Mouse (Mus musculus) heart, adult 2 months (tissue): ENCODE measurements at regions not wholly inside any gene's neighbourhood (a gene's known extent, or its start where the extent isn't known, plus 50 kb on each side); places are given as distances from the start of the nearest gene placed in this dataset.

Experiments used
- DNase-seq, 2 experiments: peaks; one replicate each; pipeline ENCODE4 v3.0.0; 2021
- H3K27ac ChIP-seq: fragments of 200-600 bp; 2 replicates; pipeline ENCODE4 v1.8.1; 2022
- H3K27me3 ChIP-seq: fragments of 200-500 bp; 2 replicates; pipeline ENCODE4 v1.6.1; 2012; ENCODE audit warnings: mild to moderate bottlenecking, low read length, inconsistent platforms, mixed read lengths; ENCODE audit not compliant: control insufficient read depth, insufficient read depth
- H3K36me3 ChIP-seq: fragments of 200-500 bp; 2 replicates; pipeline ENCODE4 v1.6.1; 2012; ENCODE audit warnings: low read length, inconsistent platforms; ENCODE audit not compliant: control insufficient read depth, insufficient read depth
- H3K4me1 ChIP-seq: fragments of 200-500 bp; 2 replicates; pipeline ENCODE4 v1.6.1; 2011; ENCODE audit warnings: low read length; ENCODE audit not compliant: control insufficient read depth, insufficient read depth
- H3K4me3 ChIP-seq: fragments of 200-600 bp; 2 replicates; pipeline ENCODE4 v1.8.1; 2022
- H3K79me2 ChIP-seq: fragments of 200-500 bp; replicated peaks from 2 replicates; pipeline ENCODE4 v1.6.1; 2012; ENCODE audit warnings: mild to moderate bottlenecking, inconsistent platforms, low read length, moderate library complexity, mixed read lengths; ENCODE audit not compliant: control insufficient read depth, insufficient read depth
- H3K9ac ChIP-seq: fragments of 200-500 bp; 2 replicates; pipeline ENCODE4 v1.6.1; 2012; ENCODE audit warnings: low read depth, mild to moderate bottlenecking, control low read depth, inconsistent platforms, low read length, mixed read lengths
- CTCF ChIP-seq: fragments of 200-600 bp; IDR thresholded peaks from 2 replicates; pipeline ENCODE4 v1.8.1; 2022; ENCODE audit warnings: antibody characterized with exemption, mild to moderate bottlenecking, moderate library complexity
- EP300 ChIP-seq: fragments of 200-500 bp; IDR thresholded peaks from 2 replicates; pipeline ENCODE4 v1.6.1; 2011; ENCODE audit warnings: low read depth, low read length, control low read depth; ENCODE audit not compliant: insufficient read depth
- POLR2A ChIP-seq: fragments of 200-500 bp; IDR thresholded peaks from 2 replicates; pipeline ENCODE4 v1.6.1; 2011; ENCODE audit warnings: mild to moderate bottlenecking, low read depth, low read length, control low read depth; ENCODE audit not compliant: insufficient read depth
- WGBS: fragments of 180-500 bp; shearing (Covaris S2); methylation state at CpG from one replicate; pipeline ENCODE4 v1.1.7; 2018; 5-methylcytosine and 5-hydroxymethylcytosine counted together
- intact Hi-C: fragments of 180-260 bp; cut with DNase I; formaldehyde crosslinking; loops from one replicate; pipeline ENCODE4 v1.15.1; 2025

DNA sequence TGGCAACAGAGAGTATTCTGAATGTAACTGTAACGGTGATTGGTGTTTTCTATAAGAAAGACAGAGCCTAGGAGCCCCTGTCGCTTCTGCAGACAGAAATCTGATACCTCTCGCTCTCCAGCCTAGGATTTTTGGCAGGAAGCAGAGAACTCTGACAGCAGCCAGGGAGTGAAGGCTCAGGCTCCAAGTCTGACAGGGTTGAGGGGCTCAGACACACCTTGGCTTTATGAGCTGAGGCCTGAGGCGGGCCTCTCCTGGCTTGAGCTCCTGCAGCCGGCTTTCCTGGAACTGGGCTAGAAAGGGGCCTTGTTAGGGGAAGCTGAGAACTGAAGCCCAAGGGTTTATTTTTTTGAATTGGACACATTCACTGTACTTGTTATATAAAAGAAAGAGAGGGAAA is 57.7 kb upstream of the Boc start:
- Histone ChIP-seq H3K9ac (no peak overlapping the region), H3K4me1 (peaks cover 4% of the 10 kb centered on the region), H3K79me2 (no peaks in the 10 kb centered on the region), H3K27ac (no peak overlapping the region), H3K27me3 (no peaks in the 10 kb centered on the region), H3K4me3 (no peak overlapping the region), H3K36me3 (no peaks in the 10 kb centered on the region)
- TF ChIP-seq POLR2A (no peak), CTCF (no peak), EP300 (no peak)
- 21% methylated on average over 5 of the region's 5 CpGs for WGBS
- no peak for DNase-seq
- intact Hi-C loops: no loop called here

DNA sequence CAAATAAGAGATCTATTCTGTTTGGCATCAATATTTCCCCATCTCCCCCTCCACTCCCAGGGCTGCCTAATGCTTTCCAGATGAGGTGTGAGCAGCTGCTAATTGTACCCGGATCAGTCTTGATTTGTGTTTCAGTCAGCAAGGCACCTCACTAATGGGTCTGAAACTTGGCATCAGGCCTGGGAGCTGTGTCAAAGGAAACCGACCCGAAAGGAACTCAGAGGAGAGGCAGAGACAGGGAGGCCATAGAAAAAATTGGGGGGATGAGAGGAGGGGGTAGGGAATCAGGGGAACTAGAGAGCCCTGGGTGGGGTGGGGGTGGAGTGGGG is 57.1 kb upstream of the Boc start:
- Histone ChIP-seq H3K27ac (no peak overlapping the region), H3K36me3 (no peaks in the 10 kb centered on the region)

DNA sequence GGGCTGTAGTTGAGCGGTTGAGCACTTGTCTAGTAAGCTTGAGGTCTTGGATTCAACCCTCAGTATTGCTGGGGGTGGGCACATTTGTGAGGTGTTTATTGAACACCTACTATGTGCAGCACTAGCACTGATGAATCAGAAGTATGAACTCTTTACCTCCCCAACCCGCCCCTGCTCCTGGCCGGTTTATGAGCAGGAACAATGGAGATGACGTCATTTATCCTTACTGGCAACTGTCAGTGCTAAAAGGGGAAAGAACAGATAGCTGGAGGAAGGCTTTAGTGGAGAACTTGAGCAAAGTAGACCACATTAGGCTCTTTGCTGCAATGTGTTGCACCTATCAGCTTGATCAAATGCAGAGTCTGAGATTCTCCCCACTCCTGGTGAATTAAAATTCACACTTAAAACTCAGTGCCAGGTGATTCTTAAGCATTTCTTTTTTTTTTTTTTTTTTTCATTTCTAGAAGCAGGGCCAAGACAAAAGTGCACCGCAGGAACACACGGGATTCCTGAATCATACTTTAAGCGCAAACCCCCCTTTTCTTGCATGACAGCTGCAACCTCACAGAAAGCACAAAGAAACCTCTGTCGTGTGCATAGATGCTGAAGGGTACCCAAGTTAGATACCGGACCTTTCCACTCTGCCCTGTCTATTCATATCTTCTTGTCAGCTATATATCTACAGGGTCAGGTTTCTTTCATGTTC is 56.6 kb upstream of the Boc start:
- DNase-seq: no peak
- Histone ChIP-seq H3K4me3 (no peak overlapping the region), H3K36me3 (no peaks in the 10 kb centered on the region), H3K27ac (no peak overlapping the region), H3K79me2 (no peaks in the 10 kb centered on the region), H3K27me3 (no peaks in the 10 kb centered on the region), H3K9ac (no peak overlapping the region), H3K4me1 (peaks cover 3% of the 10 kb centered on the region)
- intact Hi-C loops: no loop called here
- no peak for TF ChIP-seq EP300
- TF ChIP-seq CTCF: no peak
- TF ChIP-seq POLR2A: no peak
- WGBS: 37% methylated on average over 9 of the region's 9 CpGs

More for the DNA sequence above, 57.1 kb upstream of the Boc start:
- TF ChIP-seq CTCF (no peak), POLR2A (no peak), EP300 (no peak)
- no peak overlapping the region for H3K4me3 ChIP-seq
- WGBS: 9% methylated on average over 3 of the region's 3 CpGs
- no peaks in the 10 kb centered on the region for H3K27me3 ChIP-seq
- no peak overlapping the region for H3K9ac ChIP-seq
- no peak for DNase-seq
- intact Hi-C loops: no loop called here
- H3K79me2 ChIP-seq: no peaks in the 10 kb centered on the region
- peaks cover 4% of the 10 kb centered on the region for H3K4me1 ChIP-seq

DNA sequence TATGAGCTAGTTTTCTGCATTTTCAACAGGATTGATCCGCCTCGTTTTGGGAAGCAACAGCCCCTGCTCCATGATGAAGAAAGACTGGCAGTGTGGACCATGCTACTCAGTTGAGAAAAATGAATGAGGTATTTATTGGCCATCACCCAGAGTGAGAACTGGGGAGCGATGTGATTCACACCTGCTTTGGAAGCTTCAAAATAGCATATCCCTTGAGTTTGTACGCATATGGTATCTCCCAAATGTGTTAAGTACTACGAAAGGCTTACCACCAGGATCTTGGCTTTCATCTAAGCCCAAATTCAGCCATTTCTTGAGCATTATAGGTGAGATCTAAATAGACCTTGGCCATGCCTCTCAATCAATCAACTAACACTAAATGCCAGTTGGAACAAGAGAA is 55.5 kb upstream of the Boc start:
- no peaks in the 10 kb centered on the region for H3K36me3 ChIP-seq
- no peak overlapping the region for H3K4me3 ChIP-seq
- H3K9ac ChIP-seq: no peak overlapping the region
- no peaks in the 10 kb centered on the region for H3K27me3 ChIP-seq
- peaks cover 3% of the 10 kb centered on the region for H3K4me1 ChIP-seq
- H3K27ac ChIP-seq: no peak overlapping the region
- no peaks in the 10 kb centered on the region for H3K79me2 ChIP-seq
- no peak for TF ChIP-seq EP300
- no peak for TF ChIP-seq CTCF
- TF ChIP-seq POLR2A: no peak
- DNase-seq: no peak
- 96% methylated on average over 5 of the region's 5 CpGs for WGBS
- intact Hi-C loops: no loop called here

DNA sequence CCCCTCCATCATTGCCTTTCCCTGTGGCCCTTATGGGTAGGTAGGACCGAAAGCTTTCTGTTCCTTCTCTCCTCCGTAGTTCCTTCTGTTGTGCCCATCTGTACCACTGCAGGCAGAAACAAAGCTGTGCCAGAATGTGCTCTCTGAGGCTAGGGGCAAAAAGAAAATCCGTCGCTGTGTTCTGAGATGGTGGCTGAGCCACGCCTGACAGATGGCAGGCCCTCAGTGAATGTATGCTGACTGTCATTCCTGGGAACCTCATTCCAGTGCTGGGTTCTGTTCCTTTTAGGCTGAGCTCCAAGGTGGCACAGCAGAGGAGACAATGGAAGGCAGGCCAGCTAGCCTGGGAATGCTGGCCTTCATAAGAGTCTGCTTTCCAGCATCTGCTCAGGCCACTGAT is 54.0 kb upstream of the Boc start:
- H3K27me3 ChIP-seq: no peaks in the 10 kb centered on the region
- intact Hi-C loops: no loop called here
- 87% methylated on average over 5 of the region's 5 CpGs for WGBS
- no peak overlapping the region for H3K27ac ChIP-seq
- H3K4me1 ChIP-seq: peaks cover 3% of the 10 kb centered on the region
- no peaks in the 10 kb centered on the region for H3K79me2 ChIP-seq
- TF ChIP-seq POLR2A: no peak
- no peak for TF ChIP-seq CTCF
- no peak for TF ChIP-seq EP300
- no peaks in the 10 kb centered on the region for H3K36me3 ChIP-seq
- H3K9ac ChIP-seq: no peak overlapping the region
- DNase-seq: no peak
- no peak overlapping the region for H3K4me3 ChIP-seq

DNA sequence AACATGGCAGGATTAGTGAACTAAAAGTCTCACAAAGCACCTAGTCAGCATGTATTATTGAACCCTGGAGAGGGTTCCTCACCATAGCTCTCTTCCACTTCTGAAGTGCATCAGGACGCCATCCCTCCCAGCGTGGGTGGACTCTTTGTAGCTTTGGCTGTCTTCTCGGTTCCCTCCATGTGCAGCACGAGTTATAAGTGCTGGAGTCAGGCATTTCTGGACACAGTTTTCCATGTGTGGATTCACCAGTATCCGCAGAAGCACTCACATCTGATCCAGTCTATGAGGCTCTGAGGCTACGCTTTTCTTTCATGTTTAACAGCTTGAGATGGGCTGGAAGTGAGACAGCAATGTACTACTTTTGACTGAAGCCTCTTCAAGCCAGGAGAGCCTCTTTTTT is 52.8 kb upstream of the Boc start:
- Histone ChIP-seq H3K4me1 (peaks cover 2% of the 10 kb centered on the region), H3K36me3 (no peaks in the 10 kb centered on the region), H3K4me3 (no peak overlapping the region), H3K27ac (no peak overlapping the region), H3K27me3 (no peaks in the 10 kb centered on the region), H3K9ac (no peak overlapping the region), H3K79me2 (no peaks in the 10 kb centered on the region)
- no peak for DNase-seq
- TF ChIP-seq POLR2A (no peak), EP300 (no peak), CTCF (no peak)
- intact Hi-C loops: no loop called here
- WGBS: 80% methylated on average over 6 of the region's 6 CpGs
